Mouse (Mus musculus) lung, embryonic 16.5 days (tissue): ENCODE measurements around the gene Pdhx. TPM values are rescaled to one million over a fixed set of nuclear protein-coding genes. Genes with fewer than 3 reads are reported as not detected.

ENCODE experiments used
- ATAC-seq: fragments of 200-750 bp; cut with Nextera tagmentation; 2 replicates; pipeline ENCODE4 v1.8.0; 2017; ENCODE audit warnings: low read depth, mild to moderate bottlenecking, moderate library complexity
- H3K27ac ChIP-seq: fragments of 300-500 bp; sonication (generic); 2 replicates; pipeline ENCODE4 v1.5.1; 2014; ENCODE audit warnings: mild to moderate bottlenecking, control low read depth, low read length
- H3K27me3 ChIP-seq: fragments of 300-500 bp; sonication (generic); 2 replicates; pipeline ENCODE4 v1.6.1; 2014; ENCODE audit warnings: low read depth, low read length, mixed read lengths; ENCODE audit not compliant: control insufficient read depth, insufficient read depth
- H3K36me3 ChIP-seq: fragments of 300-500 bp; sonication (generic); 2 replicates; pipeline ENCODE4 v1.6.1; 2014; ENCODE audit warnings: low read length; ENCODE audit not compliant: control insufficient read depth, insufficient read depth
- H3K4me1 ChIP-seq: fragments of 300-500 bp; sonication (generic); replicated peaks from 2 replicates; pipeline ENCODE4 v1.6.1; 2014; ENCODE audit warnings: low read length, mixed read lengths; ENCODE audit not compliant: control insufficient read depth, insufficient read depth
- H3K4me2 ChIP-seq: fragments of 300-500 bp; sonication (generic); 2 replicates; pipeline ENCODE4 v1.6.1; 2014; ENCODE audit warnings: low read depth, low read length, control low read depth
- H3K4me3 ChIP-seq: fragments of 300-500 bp; sonication (generic); 2 replicates; pipeline ENCODE4 v1.5.1; 2014; ENCODE audit warnings: mild to moderate bottlenecking, low read length, control low read depth
- H3K9ac ChIP-seq: fragments of 300-500 bp; sonication (generic); 2 replicates; pipeline ENCODE4 v1.6.1; 2014; ENCODE audit warnings: low read length, control low read depth
- H3K9me3 ChIP-seq: fragments of 300-500 bp; sonication (generic); 2 replicates; pipeline ENCODE4 v1.6.1; 2016; ENCODE audit warnings: low read length; ENCODE audit not compliant: control insufficient read depth
- WGBS: fragments of 180-500 bp; shearing (Covaris S2); extraction: QIAGEN DNeasy Blood & Tissue Kit; methylation state at CpG from one replicate; pipeline ENCODE4 v1.1.7; 2014; 5-methylcytosine and 5-hydroxymethylcytosine counted together
- polyA plus RNA-seq: library from polyadenylated mRNA; unstranded; fragments of >200 nt; fragmentation: Nextera tagmentation; extraction: Ambion mirVana; gene quantifications from 2 replicates; pipeline ENCODE4 v1.2.1, GENCODE M21; 2015

The Pdhx gene
- polyA plus RNA-seq, 1 experiment from 2014 or later = 42.4 TPM

- WGBS = 87% methylated on average over 4 of the region's 4 CpGs
Measured at GRCm38 (mm10) chr2:103037831-103038230, 35.5 kb downstream of the Pdhx start.

GRCm38 (mm10) chr2:103022728-103023127, 50.6 kb downstream of the Pdhx start:
- 78% methylated on average over 3 of the region's 3 CpGs for WGBS
- H3K27me3 ChIP-seq = no peaks in the 10 kb centered on the region
- H3K27ac ChIP-seq = no peak overlapping the region
- H3K4me1 ChIP-seq = no peaks in the 10 kb centered on the region
- H3K4me3 ChIP-seq = no peak overlapping the region
- peak; percentile 68 for ATAC-seq
- no peaks in the 10 kb centered on the region; the same call in 1 of the 2 replicates for H3K36me3 ChIP-seq
- no peaks in the 10 kb centered on the region for H3K9me3 ChIP-seq
- H3K9ac ChIP-seq = no peak overlapping the region
- H3K4me2 ChIP-seq = no peak overlapping the region

More at GRCm38 (mm10) chr2:103037831-103038230, 35.5 kb downstream of the Pdhx start:
- Histone ChIP-seq H3K9me3 (no peaks in the 10 kb centered on the region), H3K36me3 (peaks cover 3% of the 10 kb centered on the region; the same call in 1 of the 2 replicates), H3K4me2 (no peak overlapping the region), H3K9ac (no peak overlapping the region), H3K4me1 (no peaks in the 10 kb centered on the region), H3K4me3 (no peak overlapping the region), H3K27me3 (no peaks in the 10 kb centered on the region), H3K27ac (no peak overlapping the region)
- no peak for ATAC-seq

- Histone ChIP-seq H3K4me2 (no peak overlapping the region), H3K4me3 (no peak overlapping the region), H3K4me1 (no peaks in the 10 kb centered on the region), H3K36me3 (no peaks in the 10 kb centered on the region; the same call in 1 of the 2 replicates), H3K27ac (no peak overlapping the region), H3K27me3 (no peaks in the 10 kb centered on the region), H3K9ac (no peak overlapping the region), H3K9me3 (no peaks in the 10 kb centered on the region)
- WGBS = 84% methylated on average over 4 of the region's 4 CpGs
- no peak for ATAC-seq
Measured at GRCm38 (mm10) chr2:103020191-103020987, 52.9 kb downstream of the Pdhx start.

- H3K27ac ChIP-seq = no peak overlapping the region; the same call in 1 of the 2 replicates
- 61% methylated on average over 9 of the region's 9 CpGs for WGBS
- no peak overlapping the region for H3K9ac ChIP-seq
- no peak overlapping the region for H3K4me3 ChIP-seq
- H3K4me2 ChIP-seq = no peak overlapping the region
- no peaks in the 10 kb centered on the region; the same call in 1 of the 2 replicates for H3K36me3 ChIP-seq
- peak; percentile 69; the same call in 1 of the 2 replicates for ATAC-seq
- H3K4me1 ChIP-seq = no peaks in the 10 kb centered on the region
- no peaks in the 10 kb centered on the region for H3K27me3 ChIP-seq
- no peaks in the 10 kb centered on the region for H3K9me3 ChIP-seq
Measured at GRCm38 (mm10) chr2:103018817-103019494, 54.4 kb downstream of the Pdhx start.

- 55% methylated on average over 2 of the region's 2 CpGs for WGBS
Measured at GRCm38 (mm10) chr2:103017391-103017824, 55.9 kb downstream of the Pdhx start.

GRCm38 (mm10) chr2:103016089-103016488, 57.2 kb downstream of the Pdhx start:
- ATAC-seq = no peak
- Histone ChIP-seq H3K27ac (no peak overlapping the region), H3K4me1 (no peaks in the 10 kb centered on the region)

More at GRCm38 (mm10) chr2:103017391-103017824, 55.9 kb downstream of the Pdhx start:
- Histone ChIP-seq H3K4me1 (no peaks in the 10 kb centered on the region), H3K4me2 (no peak overlapping the region), H3K9me3 (no peaks in the 10 kb centered on the region), H3K36me3 (no peaks in the 10 kb centered on the region; the same call in 1 of the 2 replicates), H3K27ac (no peak overlapping the region), H3K4me3 (no peak overlapping the region), H3K27me3 (no peaks in the 10 kb centered on the region), H3K9ac (no peak overlapping the region)
- ATAC-seq = no peak

GRCm38 (mm10) chr2:103012782-103013575, 60.3 kb downstream of the Pdhx start:
- Histone ChIP-seq H3K27me3 (no peaks in the 10 kb centered on the region), H3K4me2 (no peak overlapping the region), H3K4me1 (no peaks in the 10 kb centered on the region), H3K27ac (no peak overlapping the region), H3K36me3 (no peaks in the 10 kb centered on the region), H3K9ac (no peak overlapping the region), H3K4me3 (no peak overlapping the region), H3K9me3 (no peaks in the 10 kb centered on the region)
- no peak for ATAC-seq
- 79% methylated on average over 4 of the region's 4 CpGs for WGBS

More at GRCm38 (mm10) chr2:103016089-103016488, 57.2 kb downstream of the Pdhx start:
- Histone ChIP-seq H3K9me3 (no peaks in the 10 kb centered on the region), H3K4me3 (no peak overlapping the region), H3K4me2 (no peak overlapping the region), H3K36me3 (no peaks in the 10 kb centered on the region), H3K27me3 (no peaks in the 10 kb centered on the region), H3K9ac (no peak overlapping the region)

- Histone ChIP-seq H3K9ac (no peak overlapping the region), H3K4me1 (no peaks in the 10 kb centered on the region), H3K27me3 (no peaks in the 10 kb centered on the region), H3K36me3 (no peaks in the 10 kb centered on the region), H3K9me3 (no peaks in the 10 kb centered on the region), H3K4me3 (no peak overlapping the region), H3K4me2 (no peak overlapping the region), H3K27ac (no peak overlapping the region)
- ATAC-seq = no peak
- 84% methylated on average over 3 of the region's 3 CpGs for WGBS
Measured at GRCm38 (mm10) chr2:103008221-103008620, 65.1 kb downstream of the Pdhx start.

GRCm38 (mm10) chr2:103004599-103004998, 68.7 kb downstream of the Pdhx start:
- no peaks in the 10 kb centered on the region for H3K9me3 ChIP-seq
- no peaks in the 10 kb centered on the region for H3K36me3 ChIP-seq
- ATAC-seq = no peak
- no peak overlapping the region for H3K4me2 ChIP-seq
- no peaks in the 10 kb centered on the region for H3K4me1 ChIP-seq
- H3K9ac ChIP-seq = no peak overlapping the region
- WGBS = 24% methylated on average over 7 of the region's 7 CpGs
- H3K27ac ChIP-seq = no peak overlapping the region
- H3K4me3 ChIP-seq = no peak overlapping the region
- H3K27me3 ChIP-seq = no peaks in the 10 kb centered on the region
